Mouse (Mus musculus) neural tube, embryonic 11.5 days (tissue): Measurements from ENCODE around the gene Slc45a2. TPM values are rescaled to one million over a fixed set of nuclear protein-coding genes. Genes with fewer than 3 reads are reported as not detected.
"Not testable (repeated sequence)": the region's sequence is repeated elsewhere in the genome, so short reads cannot be mapped to it uniquely, and the experiment has no call there.

Experiments used
- ATAC-seq: fragments of 200-750 bp; cut with Nextera tagmentation; 2 replicates; pipeline ENCODE4 v1.8.0; 2017; ENCODE audit warnings: moderate number of reproducible peaks, mild to moderate bottlenecking, moderate TSS enrichment, moderate library complexity; ENCODE audit not compliant: insufficient read depth, low FRiP score, low TSS enrichment
- DNase-seq: peaks from one replicate; pipeline ENCODE4 v3.0.0-alpha.2; 2015; ENCODE audit warnings: low spot score
- H3K27ac ChIP-seq: fragments of 300-500 bp; sonication (generic); 2 replicates; pipeline ENCODE4 v1.5.1; 2014; ENCODE audit warnings: low read depth, mild to moderate bottlenecking, low read length
- H3K27me3 ChIP-seq: fragments of 300-500 bp; sonication (generic); 2 replicates; pipeline ENCODE4 v1.6.1; 2014; ENCODE audit warnings: mild to moderate bottlenecking, low read length, mixed read lengths; ENCODE audit not compliant: control insufficient read depth, insufficient read depth
- H3K36me3 ChIP-seq: fragments of 300-500 bp; sonication (generic); 2 replicates; pipeline ENCODE4 v1.6.1; 2014; ENCODE audit warnings: mild to moderate bottlenecking, low read length, moderate library complexity, mixed read lengths; ENCODE audit not compliant: control insufficient read depth, insufficient read depth
- H3K4me1 ChIP-seq: fragments of 300-500 bp; sonication (generic); 2 replicates; pipeline ENCODE4 v1.6.1; 2014; ENCODE audit warnings: low read length, mixed read lengths; ENCODE audit not compliant: control insufficient read depth, insufficient read depth
- H3K4me2 ChIP-seq: fragments of 300-500 bp; sonication (generic); 2 replicates; pipeline ENCODE4 v1.6.1; 2014; ENCODE audit warnings: low read depth, mild to moderate bottlenecking, moderate library complexity
- H3K4me3 ChIP-seq: fragments of 300-500 bp; sonication (generic); 2 replicates; pipeline ENCODE4 v1.5.1; 2014; ENCODE audit warnings: low read depth, low read length
- H3K9ac ChIP-seq: fragments of 300-500 bp; sonication (generic); 2 replicates; pipeline ENCODE4 v1.6.1; 2014; ENCODE audit warnings: mild to moderate bottlenecking, low read length
- H3K9me3 ChIP-seq: fragments of 300-500 bp; sonication (generic); 2 replicates; pipeline ENCODE4 v1.6.1; 2016; ENCODE audit warnings: low read length; ENCODE audit not compliant: control insufficient read depth
- WGBS: fragments of 180-500 bp; shearing (Covaris S2); extraction: QIAGEN DNeasy Blood & Tissue Kit; methylation state at CpG from one replicate; pipeline ENCODE4 v1.1.7; 2014; 5-methylcytosine and 5-hydroxymethylcytosine counted together
- polyA plus RNA-seq: library from polyadenylated mRNA; unstranded; fragments of >200 nt; fragmentation: Nextera tagmentation; extraction: Ambion mirVana; gene quantifications from 2 replicates; pipeline ENCODE4 v1.2.1, GENCODE M21; 2014

Slc45a2 gene
- polyA plus RNA-seq, 1 experiment from 2014 or later, result 0.09 TPM

DNA sequence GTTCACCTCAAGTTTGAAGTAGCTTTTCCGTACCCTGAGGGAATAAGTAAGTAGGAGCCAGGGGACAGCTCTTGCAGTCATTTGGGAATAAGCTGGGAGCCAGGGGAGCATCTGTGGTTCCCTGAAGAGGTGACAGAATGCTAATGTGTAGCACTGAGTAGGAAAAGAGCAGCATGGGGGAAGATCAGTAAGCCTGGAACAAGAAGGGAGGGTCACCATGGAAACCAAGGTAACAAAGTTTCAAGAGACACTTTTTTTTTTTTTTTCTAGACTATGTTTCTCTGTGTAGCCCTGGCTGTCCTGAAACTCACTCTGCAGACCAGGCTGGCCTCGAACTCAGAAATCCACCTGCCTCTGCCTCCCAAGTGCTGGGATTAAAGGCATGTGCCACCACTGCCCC, 14.0 kb upstream of the Slc45a2 start:
- not testable (repeated sequence) for H3K4me3 ChIP-seq, H3K9me3 ChIP-seq, H3K27ac ChIP-seq, H3K9ac ChIP-seq, H3K27me3 ChIP-seq, H3K4me1 ChIP-seq, ATAC-seq, H3K4me2 ChIP-seq, DNase-seq, H3K36me3 ChIP-seq
- WGBS, result 64% methylated on average over 2 of the region's 2 CpGs

GRCm38 (mm10) chr15:10990411-10990810, 10.1 kb upstream of the Slc45a2 start:
- DNase-seq, result no peak
- Histone ChIP-seq H3K9me3 (no peaks in the 10 kb centered on the region), H3K27me3 (no peaks in the 10 kb centered on the region), H3K4me3 (no peak overlapping the region), H3K9ac (no peak overlapping the region), H3K4me1 (no peaks in the 10 kb centered on the region), H3K27ac (no peak overlapping the region), H3K4me2 (no peak overlapping the region), H3K36me3 (no peaks in the 10 kb centered on the region)
- ATAC-seq, result no peak
- WGBS, result 69% methylated on average over 2 of the region's 2 CpGs

DNA sequence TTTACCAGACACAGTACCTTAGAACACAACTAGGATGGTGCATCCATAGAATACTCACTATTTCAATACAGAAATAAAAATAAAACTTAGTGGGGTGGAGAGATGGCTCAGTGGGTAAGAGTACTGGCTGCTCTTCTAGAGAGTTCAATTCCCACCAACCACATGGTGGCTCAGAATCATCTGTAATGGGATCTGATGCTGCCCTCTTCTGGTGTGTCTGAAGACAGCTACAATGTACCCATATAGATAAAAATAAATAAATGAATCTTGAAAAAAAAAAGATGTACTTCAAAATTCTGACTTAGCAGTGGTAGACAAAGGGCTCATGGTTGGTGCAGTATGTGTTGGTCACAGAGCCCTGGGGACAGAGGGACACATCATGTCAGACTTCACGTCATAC, 9.0 kb upstream of the Slc45a2 start:
- ATAC-seq (no peak), DNase-seq (no peak)
- no peaks in the 10 kb centered on the region for H3K9me3 ChIP-seq
- no peak overlapping the region for H3K4me3 ChIP-seq
- H3K27ac ChIP-seq, result no peak overlapping the region
- no peaks in the 10 kb centered on the region for H3K27me3 ChIP-seq
- H3K9ac ChIP-seq, result no peak overlapping the region
- 97% methylated on average over 1 of the region's 1 CpGs for WGBS
- H3K36me3 ChIP-seq, result no peaks in the 10 kb centered on the region
- no peak overlapping the region for H3K4me2 ChIP-seq
- no peaks in the 10 kb centered on the region for H3K4me1 ChIP-seq

- DNase-seq (no peak), ATAC-seq (no peak)
- no peak overlapping the region for H3K27ac ChIP-seq
- no peaks in the 10 kb centered on the region for H3K27me3 ChIP-seq
- no peaks in the 10 kb centered on the region for H3K9me3 ChIP-seq
- no peaks in the 10 kb centered on the region for H3K36me3 ChIP-seq
- no peak overlapping the region for H3K9ac ChIP-seq
- no peaks in the 10 kb centered on the region for H3K4me1 ChIP-seq
- WGBS, result 60% methylated on average over 5 of the region's 5 CpGs
- H3K4me2 ChIP-seq, result no peak overlapping the region
- H3K4me3 ChIP-seq, result no peak overlapping the region
Measured at GRCm38 (mm10) chr15:10999832-11000231, 689 bp upstream of the Slc45a2 start.

DNA sequence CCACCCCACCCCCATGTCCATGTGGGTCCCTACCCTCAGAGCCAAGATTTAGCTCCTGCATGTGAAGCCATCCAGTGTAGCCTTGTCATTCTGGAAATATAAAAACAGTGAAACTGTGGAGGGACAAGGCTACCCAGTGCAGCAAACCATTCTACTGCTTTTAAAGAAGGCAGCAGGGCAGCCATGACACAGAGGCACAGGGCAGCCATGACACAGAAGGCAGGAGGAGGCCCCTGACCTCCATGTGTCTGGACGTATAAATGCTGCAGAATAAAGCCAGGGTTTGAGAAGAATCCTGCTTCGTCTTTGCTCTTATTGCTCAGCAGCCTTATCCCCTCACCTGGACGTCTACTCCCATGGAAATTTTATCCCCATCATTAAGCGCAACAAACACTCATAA, 3.3 kb downstream of the Slc45a2 start:
- no peaks in the 10 kb centered on the region for H3K4me1 ChIP-seq

DNA sequence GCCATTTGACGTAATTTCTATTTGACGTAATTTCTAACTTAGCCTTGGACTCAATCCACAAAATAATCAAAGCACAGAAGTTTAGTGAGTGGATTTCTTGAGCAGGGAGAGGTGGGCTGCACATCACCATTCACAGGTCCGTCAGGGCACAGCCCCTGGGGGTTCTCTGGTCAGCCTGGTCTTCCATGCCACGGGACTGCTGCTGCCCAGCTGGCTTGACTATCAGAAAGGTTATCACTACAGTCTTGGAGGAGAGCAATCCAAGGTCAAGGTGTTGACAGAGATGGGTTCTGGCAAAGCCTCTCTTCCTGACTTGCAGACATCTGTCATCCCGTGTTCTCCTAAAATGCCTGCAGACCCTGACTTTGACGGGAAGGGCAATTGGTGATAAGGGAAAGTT, 4.1 kb downstream of the Slc45a2 start:
- Histone ChIP-seq H3K9ac (no peak overlapping the region), H3K27ac (no peak overlapping the region), H3K4me3 (no peak overlapping the region), H3K4me2 (no peak overlapping the region), H3K9me3 (no peaks in the 10 kb centered on the region), H3K4me1 (no peaks in the 10 kb centered on the region), H3K36me3 (no peaks in the 10 kb centered on the region), H3K27me3 (no peaks in the 10 kb centered on the region)
- WGBS, result 82% methylated on average over 6 of the region's 6 CpGs
- no peak for DNase-seq
- no peak for ATAC-seq

More for the DNA sequence above, 3.3 kb downstream of the Slc45a2 start:
- no peak overlapping the region for H3K4me3 ChIP-seq
- DNase-seq (no peak), ATAC-seq (no peak)
- no peaks in the 10 kb centered on the region for H3K27me3 ChIP-seq
- no peaks in the 10 kb centered on the region for H3K36me3 ChIP-seq
- no peak overlapping the region for H3K4me2 ChIP-seq
- 88% methylated on average over 4 of the region's 4 CpGs for WGBS
- no peak overlapping the region for H3K9ac ChIP-seq
- no peaks in the 10 kb centered on the region for H3K9me3 ChIP-seq
- no peak overlapping the region for H3K27ac ChIP-seq

- no peak for DNase-seq
- WGBS, result 28% methylated on average over 5 of the region's 5 CpGs
- no peaks in the 10 kb centered on the region for H3K4me1 ChIP-seq
Measured at GRCm38 (mm10) chr15:11008756-11009155, 8.2 kb downstream of the Slc45a2 start.

DNA sequence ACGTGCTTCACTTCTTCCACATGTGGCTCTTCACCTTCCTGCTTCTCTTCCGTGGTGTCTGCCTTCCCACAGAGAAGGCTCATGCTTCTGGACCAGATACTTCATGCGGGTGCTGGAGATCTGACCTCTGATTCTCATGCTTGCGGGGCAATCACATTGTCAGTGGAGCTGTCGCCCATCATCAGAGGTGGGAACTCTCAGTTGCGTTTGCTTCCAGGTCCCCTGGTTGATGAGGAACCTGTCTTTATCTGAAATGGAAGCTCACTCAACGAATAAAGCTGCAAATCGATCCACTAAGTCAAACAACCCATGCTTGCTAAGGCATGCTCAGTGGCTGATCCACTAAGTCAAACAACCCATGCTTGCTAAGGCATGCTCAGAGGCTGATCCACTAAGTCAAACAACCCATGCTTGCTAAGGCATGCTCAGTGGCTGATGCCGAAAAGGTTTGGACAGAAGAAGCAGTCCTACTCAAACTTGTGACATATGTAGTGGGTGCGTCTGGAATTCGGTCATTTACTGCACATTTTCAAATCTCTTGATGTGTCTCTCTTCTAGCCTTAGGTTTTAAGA, 10.5 kb downstream of the Slc45a2 start:
- H3K4me1 ChIP-seq, result no peaks in the 10 kb centered on the region
- H3K9ac ChIP-seq, result no peak overlapping the region
- no peaks in the 10 kb centered on the region for H3K36me3 ChIP-seq
- no peak overlapping the region for H3K4me3 ChIP-seq
- no peaks in the 10 kb centered on the region for H3K27me3 ChIP-seq
- no peak overlapping the region for H3K27ac ChIP-seq
- WGBS, result 90% methylated on average over 11 of the region's 11 CpGs
- no peaks in the 10 kb centered on the region for H3K9me3 ChIP-seq
- ATAC-seq (no peak), DNase-seq (no peak)
- no peak overlapping the region for H3K4me2 ChIP-seq

More at GRCm38 (mm10) chr15:11008756-11009155, 8.2 kb downstream of the Slc45a2 start:
- no peaks in the 10 kb centered on the region for H3K9me3 ChIP-seq
- no peak overlapping the region for H3K9ac ChIP-seq
- H3K27me3 ChIP-seq, result no peaks in the 10 kb centered on the region
- H3K36me3 ChIP-seq, result no peaks in the 10 kb centered on the region
- H3K27ac ChIP-seq, result no peak overlapping the region
- no peak overlapping the region for H3K4me3 ChIP-seq
- H3K4me2 ChIP-seq, result no peak overlapping the region
- no peak for ATAC-seq

- DNase-seq (no peak), ATAC-seq (no peak)
- Histone ChIP-seq H3K36me3 (no peaks in the 10 kb centered on the region), H3K27ac (no peak overlapping the region), H3K27me3 (no peaks in the 10 kb centered on the region), H3K4me1 (no peaks in the 10 kb centered on the region), H3K9me3 (no peaks in the 10 kb centered on the region), H3K4me3 (no peak overlapping the region), H3K9ac (no peak overlapping the region), H3K4me2 (no peak overlapping the region)
- 58% methylated on average over 2 of the region's 2 CpGs for WGBS
Measured at GRCm38 (mm10) chr15:11014931-11015330, 14.4 kb downstream of the Slc45a2 start.
